Mouse (Mus musculus): ENCODE results near the gene Qsox1.

DNA sequence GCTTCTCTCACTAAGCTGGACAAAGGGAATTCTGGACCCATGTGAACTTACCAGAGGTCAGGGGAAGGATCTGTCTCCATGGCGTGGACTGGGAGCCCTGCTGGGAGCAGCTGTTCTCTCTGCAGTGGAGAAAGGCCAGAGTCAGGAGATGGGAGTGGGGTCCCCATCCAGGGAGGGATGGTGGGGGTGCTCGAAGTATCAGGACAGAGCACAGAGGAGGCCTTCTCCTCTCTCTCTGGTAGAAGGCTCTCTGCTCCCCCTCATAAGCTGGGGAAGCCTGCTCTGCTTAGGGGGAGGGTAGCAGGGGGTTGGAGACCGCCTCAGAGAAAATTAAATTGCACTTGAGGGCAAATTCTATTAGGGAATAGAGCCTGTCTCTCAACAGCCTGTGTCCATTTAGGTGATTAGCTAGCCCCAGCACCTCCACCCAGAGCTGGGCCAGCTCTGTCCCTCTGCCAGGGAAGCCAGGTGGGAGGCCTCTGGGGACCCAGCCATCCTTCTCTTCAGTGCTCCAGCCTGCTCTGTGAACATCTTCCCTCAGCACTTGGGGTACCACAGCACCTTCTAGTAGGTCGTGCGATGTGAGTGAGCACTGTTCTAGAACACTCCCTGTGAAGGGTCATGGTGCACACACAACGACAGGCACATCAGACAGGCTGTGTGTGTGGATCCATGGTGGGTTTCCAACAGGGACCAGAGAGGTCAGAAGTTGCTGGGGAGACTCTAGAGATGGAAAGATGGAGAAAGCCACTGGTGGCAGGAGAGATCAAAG is 61.0 kb downstream of the Qsox1 start, which contains the start of gene Lhx4:
- TF ChIP-seq POLR2A (IDR thresholded peaks at IDR 0.05; ENCODE audit: low read depth, low read length) (no peak), CTCF (IDR thresholded peaks at IDR 0.05; ENCODE audit: extremely low read depth, insufficient read depth, insufficient read length, insufficient replicate concordance) (no peak)
